Mouse (Mus musculus): ENCODE results near the gene Zg16. TPM values are rescaled to one million over a fixed set of nuclear protein-coding genes. Genes with fewer than 3 reads are reported as not detected.
A peak's percentile ranks its signal among the peaks of the same experiment; 100 is the strongest.

The Zg16 gene
- polyA plus RNA-seq, 1 experiment from 2014 or later = not detected

GRCm38 (mm10) chr7:127021563-127022527, 65.3 kb downstream of the Zg16 start:
- no peaks in the 10 kb centered on the region for H3K27me3 ChIP-seq
- no peaks in the 10 kb centered on the region for H3K9me3 ChIP-seq
- H3K4me2 ChIP-seq = peak overlapping the region; percentile 89
- WGBS = 36% methylated on average over 5 of the region's 5 CpGs
- H3K9ac ChIP-seq = peak overlapping the region; percentile 74
- ATAC-seq (ENCODE audit: low FRiP score, low read depth) = no peak
- H3K4me3 ChIP-seq = peak overlapping the region; percentile 44
- peak overlapping the region; percentile 81 for H3K27ac ChIP-seq (replicated peaks)
- H3K4me1 ChIP-seq (replicated peaks) = peaks cover 75% of the 10 kb centered on the region
- H3K36me3 ChIP-seq = peaks cover 14% of the 10 kb centered on the region

DNA sequence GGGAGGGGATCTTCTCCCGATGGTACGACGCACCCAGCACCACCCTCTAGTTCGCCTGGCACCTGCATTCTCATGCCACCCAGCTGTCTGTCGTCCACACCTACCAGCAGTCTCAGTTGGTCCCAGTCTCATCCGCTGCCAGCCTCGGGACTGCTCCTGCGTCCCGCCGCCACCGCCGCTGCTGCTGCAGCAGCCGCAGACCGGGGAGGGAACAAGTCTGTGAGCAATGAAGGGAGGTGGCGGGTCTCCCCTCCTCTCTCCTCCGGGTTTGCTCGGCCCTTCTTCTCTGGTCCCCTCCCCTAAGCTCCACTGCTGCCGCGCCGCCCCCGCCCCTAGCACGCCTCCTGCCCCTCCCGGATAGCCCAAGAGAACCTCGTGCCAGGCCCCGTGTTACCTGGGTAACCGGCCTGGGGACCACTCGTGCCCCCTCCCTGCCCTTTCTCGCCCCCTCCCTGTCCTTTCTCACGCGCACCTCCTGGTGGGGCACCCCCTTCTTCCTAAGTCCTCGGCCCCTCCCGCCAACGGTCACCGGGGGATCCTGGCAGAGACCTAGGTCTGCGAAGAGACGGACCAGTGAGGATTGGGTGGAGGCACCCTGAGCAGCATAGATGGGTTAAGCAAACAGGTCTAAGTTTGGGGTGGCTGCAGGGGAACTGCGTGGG, 66.1 kb downstream of the Zg16 start, which contains the start of the genes Gm42742 and Prrt2:
Gene Gm42742, minus strand, starts transcription at position 197 of the 662 bp plus-strand sequence.
Gene Prrt2, minus strand, starts transcription at position 311 of the 662 bp plus-strand sequence.
- Histone ChIP-seq H3K9me3 (no peaks in the 10 kb centered on the region), H3K27ac (replicated peaks) (peak within 1 kb of the TSS; percentile 81), H3K4me3 (peak within 1 kb of the TSS; percentile 44), H3K27me3 (no peaks in the 10 kb centered on the region), H3K36me3 (peaks cover 14% of the 10 kb centered on the region), H3K9ac (peak within 1 kb of the TSS; percentile 74), H3K4me2 (peak within 1 kb of the TSS; percentile 84), H3K4me1 (replicated peaks) (peaks cover 78% of the 10 kb centered on the region)
- WGBS = 1% methylated on average over 37 of the region's 37 CpGs
- ATAC-seq (ENCODE audit: low FRiP score, low read depth) = peak; percentile 21; the same call in 1 of the 2 replicates

- peak overlapping the region; percentile 44 for H3K4me3 ChIP-seq
- H3K9ac ChIP-seq = peak overlapping the region; percentile 74
- peaks cover 17% of the 10 kb centered on the region for H3K36me3 ChIP-seq
- no peak for ATAC-seq (ENCODE audit: low FRiP score, low read depth)
- peaks cover 84% of the 10 kb centered on the region for H3K4me1 ChIP-seq (replicated peaks)
- peak overlapping the region; percentile 84 for H3K4me2 ChIP-seq
- H3K9me3 ChIP-seq = no peaks in the 10 kb centered on the region
- peak overlapping the region; percentile 81 for H3K27ac ChIP-seq (replicated peaks)
- H3K27me3 ChIP-seq = no peaks in the 10 kb centered on the region
- 31% methylated on average over 5 of the region's 5 CpGs for WGBS
These were observed 66.6 kb downstream of the Zg16 start for GRCm38 (mm10) chr7:127020491-127020890.

DNA sequence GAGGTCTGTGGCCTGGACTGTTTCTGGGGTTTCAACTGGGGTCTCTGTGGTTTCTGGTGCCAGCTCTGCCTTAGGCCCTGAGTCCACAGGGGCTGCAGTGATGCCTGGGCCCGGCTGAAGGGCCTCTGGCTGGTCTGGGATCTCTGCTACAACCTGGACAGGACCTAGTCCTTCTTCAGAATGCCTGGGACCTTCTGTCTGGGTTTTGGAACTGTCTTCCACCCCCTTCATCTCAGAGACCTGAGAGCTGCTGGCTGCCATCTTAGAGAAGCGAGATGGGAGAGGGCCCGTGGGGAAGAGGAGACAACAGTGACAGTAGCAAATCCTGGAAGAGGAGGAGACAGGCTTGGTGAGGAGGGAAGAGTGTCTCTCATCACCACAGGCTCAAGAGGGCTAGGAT, 67.1 kb downstream of the Zg16 start:
- peak overlapping the region; percentile 81 for H3K27ac ChIP-seq (replicated peaks)
- H3K9me3 ChIP-seq = no peaks in the 10 kb centered on the region
- no peaks in the 10 kb centered on the region for H3K27me3 ChIP-seq
- H3K9ac ChIP-seq = peak overlapping the region; percentile 74
- H3K36me3 ChIP-seq = peaks cover 22% of the 10 kb centered on the region
- peak overlapping the region; percentile 44 for H3K4me3 ChIP-seq
- H3K4me2 ChIP-seq = peak overlapping the region; percentile 84
- WGBS = 56% methylated on average over 3 of the region's 3 CpGs
- no peak for ATAC-seq (ENCODE audit: low FRiP score, low read depth)
- peaks cover 87% of the 10 kb centered on the region for H3K4me1 ChIP-seq (replicated peaks)

- no peaks in the 10 kb centered on the region for H3K27me3 ChIP-seq
- no peaks in the 10 kb centered on the region for H3K9me3 ChIP-seq
- 74% methylated on average over 14 of the region's 14 CpGs for WGBS
- H3K36me3 ChIP-seq = peaks cover 25% of the 10 kb centered on the region
- peaks cover 87% of the 10 kb centered on the region for H3K4me1 ChIP-seq (replicated peaks)
- ATAC-seq (ENCODE audit: low FRiP score, low read depth) = no peak
- H3K27ac ChIP-seq (replicated peaks) = no peak overlapping the region
- H3K4me2 ChIP-seq = peak overlapping the region; percentile 84
- peak overlapping the region; percentile 74 for H3K9ac ChIP-seq
- H3K4me3 ChIP-seq = peak overlapping the region; percentile 44
These were observed 67.7 kb downstream of the Zg16 start for GRCm38 (mm10) chr7:127019306-127019960.

DNA sequence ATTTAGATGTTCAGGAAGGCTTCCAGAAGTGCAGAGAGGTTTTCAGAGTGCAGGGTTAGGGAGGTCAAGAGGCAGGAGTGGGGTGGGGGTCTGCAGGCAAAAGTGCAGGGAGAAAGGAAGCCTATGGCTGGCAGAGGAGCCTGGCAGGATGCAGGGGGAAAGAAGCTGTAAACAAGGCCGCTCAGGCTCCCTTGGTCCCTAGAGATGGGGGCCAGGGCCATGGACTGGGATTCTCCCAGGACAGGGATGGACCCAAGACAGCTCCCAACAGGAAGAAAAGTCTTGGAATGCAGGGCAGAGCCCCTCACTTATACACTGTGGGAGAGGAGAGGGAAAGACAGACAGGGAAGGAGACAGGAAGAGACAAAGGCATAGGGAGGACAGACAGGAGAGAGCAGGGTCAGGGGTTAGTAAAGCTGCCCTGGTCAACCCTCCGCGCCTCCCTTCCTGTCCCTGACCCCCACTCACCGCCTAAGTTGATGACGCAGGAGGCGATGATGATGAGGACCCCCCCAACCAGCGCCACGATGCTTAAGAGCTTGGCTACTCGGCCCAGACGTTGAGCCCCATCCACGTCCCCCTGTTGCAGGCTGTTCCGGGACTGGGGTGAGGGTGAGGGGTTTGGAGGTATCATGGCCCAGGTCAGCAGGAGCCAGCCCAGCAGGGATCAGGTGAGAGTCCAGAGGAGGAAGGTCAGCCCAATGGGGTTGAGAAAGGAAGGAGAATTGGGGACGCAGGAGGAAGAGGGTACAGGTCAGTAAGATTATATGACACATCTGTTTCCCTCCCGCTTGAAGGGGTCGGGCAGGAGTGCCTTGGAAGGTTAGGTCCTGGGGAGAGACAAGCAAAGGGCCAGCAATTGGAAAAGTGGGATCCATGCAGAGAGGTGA, 68.5 kb downstream of the Zg16 start:
- Histone ChIP-seq H3K9ac (peak overlapping the region; percentile 41; the same call in 1 of the 2 replicates), H3K9me3 (no peaks in the 10 kb centered on the region), H3K36me3 (peaks cover 31% of the 10 kb centered on the region), H3K4me2 (peak overlapping the region; percentile 84), H3K27me3 (no peaks in the 10 kb centered on the region), H3K4me3 (peak overlapping the region; percentile 44; the same call in 1 of the 2 replicates), H3K4me1 (replicated peaks) (peaks cover 85% of the 10 kb centered on the region), H3K27ac (replicated peaks) (peak overlapping the region; percentile 95; the same call in 1 of the 2 replicates)
- WGBS = 88% methylated on average over 15 of the region's 15 CpGs
- no peak for ATAC-seq (ENCODE audit: low FRiP score, low read depth)

- Histone ChIP-seq H3K4me1 (replicated peaks) (peaks cover 78% of the 10 kb centered on the region), H3K4me3 (no peak overlapping the region), H3K4me2 (peak overlapping the region; percentile 84), H3K9ac (peak overlapping the region; percentile 41), H3K27me3 (no peaks in the 10 kb centered on the region), H3K27ac (replicated peaks) (peak overlapping the region; percentile 95), H3K36me3 (peaks cover 32% of the 10 kb centered on the region), H3K9me3 (no peaks in the 10 kb centered on the region)
- whole genome bisulfite sequencing = 62% methylated on average over 6 of the region's 6 CpGs
- no peak for ATAC-seq (ENCODE audit: low FRiP score, low read depth)
These were observed 69.2 kb downstream of the Zg16 start for GRCm38 (mm10) chr7:127017950-127018345.

- Histone ChIP-seq H3K27ac (replicated peaks) (peak within 1 kb of the TSS; percentile 95), H3K9me3 (no peaks in the 10 kb centered on the region), H3K9ac (peak within 1 kb of the TSS; percentile 85), H3K4me2 (peak within 1 kb of the TSS; percentile 84), H3K4me1 (replicated peaks) (peaks cover 71% of the 10 kb centered on the region), H3K27me3 (no peaks in the 10 kb centered on the region), H3K4me3 (peak within 1 kb of the TSS; percentile 66), H3K36me3 (peaks cover 28% of the 10 kb centered on the region)
- 4% methylated on average over 39 of the region's 39 CpGs for WGBS
- peak; percentile 84 for ATAC-seq (ENCODE audit: low FRiP score, low read depth)
These were observed 69.9 kb downstream of the Zg16 start, which contains the start of gene Pagr1a for GRCm38 (mm10) chr7:127016971-127017949. Gene Pagr1a, minus strand, starts transcription at chr7:127017352.

GRCm38 (mm10) chr7:127016486-127016938, 70.6 kb downstream of the Zg16 start:
- Histone ChIP-seq H3K27ac (replicated peaks) (peak overlapping the region; percentile 95), H3K4me2 (peak overlapping the region; percentile 84), H3K4me3 (peak overlapping the region; percentile 66), H3K4me1 (replicated peaks) (peaks cover 64% of the 10 kb centered on the region), H3K9ac (peak overlapping the region; percentile 85), H3K27me3 (no peaks in the 10 kb centered on the region), H3K36me3 (peaks cover 27% of the 10 kb centered on the region), H3K9me3 (no peaks in the 10 kb centered on the region)
- WGBS = under 1% methylated on average over 22 of the region's 22 CpGs
- peak; percentile 32; the same call in 1 of the 2 replicates for ATAC-seq (ENCODE audit: low FRiP score, low read depth)

GRCm38 (mm10) chr7:127016481-127016485, 70.8 kb downstream of the Zg16 start, which contains the start of gene Pagr1b:
Gene Pagr1b, minus strand, starts transcription at chr7:127016484.
- no peak for ATAC-seq (ENCODE audit: low FRiP score, low read depth)
- Histone ChIP-seq H3K4me2 (peak within 1 kb of the TSS; percentile 84), H3K4me3 (peak within 1 kb of the TSS; percentile 66), H3K27me3 (no peaks in the 10 kb centered on the region), H3K36me3 (peaks cover 27% of the 10 kb centered on the region), H3K4me1 (replicated peaks) (peaks cover 62% of the 10 kb centered on the region), H3K27ac (replicated peaks) (peak within 1 kb of the TSS; percentile 95), H3K9ac (peak within 1 kb of the TSS; percentile 85), H3K9me3 (no peaks in the 10 kb centered on the region)
